Mouse (Mus musculus) spleen, adult 2 months (tissue): ENCODE measurements around the gene Steap2. TPM values are rescaled to one million over a fixed set of nuclear protein-coding genes. Genes with fewer than 3 reads are reported as not detected.

Source experiments
- DNase-seq, 2 experiments: peaks; one replicate each; pipeline versions ENCODE4 v3.0.0 to v3.0.0-alpha.2; 2012 to 2021; ENCODE audit warnings: low spot score in 2 of 2, low read depth in 1 of 2
- H3K27ac ChIP-seq: fragments of 200-500 bp; 2 replicates; pipeline ENCODE4 v1.5.1; 2012; ENCODE audit warnings: low read length, inconsistent platforms; ENCODE audit not compliant: insufficient read depth
- H3K27me3 ChIP-seq: fragments of 200-500 bp; 2 replicates; pipeline ENCODE4 v1.6.1; 2012; ENCODE audit warnings: mild to moderate bottlenecking, moderate library complexity, low read length, inconsistent platforms; ENCODE audit not compliant: control insufficient read depth, insufficient read depth
- H3K36me3 ChIP-seq: fragments of 200-500 bp; 2 replicates; pipeline ENCODE4 v1.6.1; 2012; ENCODE audit warnings: mild to moderate bottlenecking, low read length, inconsistent platforms; ENCODE audit not compliant: control insufficient read depth, insufficient read depth
- H3K4me1 ChIP-seq: fragments of 200-500 bp; 2 replicates; pipeline ENCODE4 v1.6.1; 2011; ENCODE audit warnings: inconsistent platforms; ENCODE audit not compliant: control insufficient read depth, insufficient read depth, insufficient read length
- H3K4me3 ChIP-seq: fragments of 200-500 bp; 2 replicates; pipeline ENCODE4 v1.5.1; 2011; ENCODE audit warnings: mild to moderate bottlenecking, inconsistent platforms; ENCODE audit not compliant: insufficient read depth, insufficient read length; ENCODE audit errors: extremely low read depth
- CTCF ChIP-seq: fragments of 200-500 bp; IDR thresholded peaks from 2 replicates; pipeline ENCODE4 v1.5.1; 2011; ENCODE audit warnings: mild to moderate bottlenecking, inconsistent platforms; ENCODE audit not compliant: insufficient read depth, insufficient read length, insufficient replicate concordance; ENCODE audit errors: extremely low read depth
- POLR2A ChIP-seq: fragments of 200-500 bp; IDR thresholded peaks from 2 replicates; pipeline ENCODE4 v1.6.1; 2011; ENCODE audit warnings: low read depth, low read length, inconsistent platforms
- WGBS: fragments of 180-500 bp; shearing (Covaris S2); methylation state at CpG from one replicate; pipeline ENCODE4 v1.1.7; 2018; 5-methylcytosine and 5-hydroxymethylcytosine counted together
- polyA plus RNA-seq: library from polyadenylated mRNA; depleted of rRNA; stranded (reverse); fragments of >200 nt; gene quantifications from 2 replicates; pipeline ENCODE4 v1.2.3, GENCODE M21; 2012; rRNA removed

Gene Steap2
- polyA plus RNA-seq, 1 experiment = 0.22 TPM

DNA sequence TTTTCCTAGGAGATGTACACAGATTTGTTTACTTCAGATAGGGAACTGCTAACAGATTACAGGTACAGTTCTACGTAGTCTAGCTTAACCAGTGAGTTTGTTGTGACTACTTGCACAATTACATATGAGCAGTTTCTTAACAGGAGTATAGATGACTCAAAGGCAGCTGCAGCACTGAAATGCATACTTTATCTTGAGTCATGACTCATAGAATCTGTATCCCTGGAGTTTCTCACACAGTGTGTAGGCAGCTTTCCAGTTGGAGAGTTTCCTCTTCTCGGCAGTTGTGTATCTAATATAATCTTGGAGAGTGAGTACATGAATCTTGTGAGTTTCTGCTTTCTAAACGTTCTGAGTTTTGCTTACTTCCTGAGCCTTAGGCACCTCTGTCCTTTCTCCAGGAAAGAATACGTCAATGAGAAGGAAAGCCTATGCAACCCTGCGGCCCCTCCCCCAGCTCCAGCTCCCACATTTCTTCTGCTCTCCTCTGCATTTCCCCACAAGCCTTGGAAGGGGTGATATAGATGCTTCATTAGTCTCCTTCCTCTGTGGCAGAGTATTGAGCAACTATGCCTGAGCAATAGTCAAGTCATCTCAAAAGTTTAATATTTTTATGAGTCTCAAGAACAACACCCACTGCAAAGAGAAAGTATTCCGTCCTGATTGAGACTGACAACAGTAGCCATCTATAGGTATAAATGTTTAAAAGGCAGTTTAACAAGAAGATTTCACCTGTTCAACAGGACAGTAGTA is 45.4 kb downstream of the Steap2 start:
- whole genome bisulfite sequencing = 64% methylated on average over 6 of the region's 6 CpGs
- H3K36me3 ChIP-seq = no peaks in the 10 kb centered on the region
- H3K27me3 ChIP-seq = no peaks in the 10 kb centered on the region
- H3K4me1 ChIP-seq = no peaks in the 10 kb centered on the region
- TF ChIP-seq POLR2A (no peak), CTCF (no peak)
- no peak for DNase-seq
- H3K4me3 ChIP-seq = no peak overlapping the region
- no peak overlapping the region for H3K27ac ChIP-seq

- WGBS = 0% methylated on average over 1 of the region's 1 CpGs
- TF ChIP-seq CTCF (no peak), POLR2A (no peak)
- Histone ChIP-seq H3K27me3 (no peaks in the 10 kb centered on the region), H3K27ac (no peak overlapping the region), H3K4me1 (no peaks in the 10 kb centered on the region), H3K4me3 (no peak overlapping the region), H3K36me3 (no peaks in the 10 kb centered on the region)
- DNase-seq = no peak
Measured at GRCm38 (mm10) chr5:5646173-5646572, 48.2 kb downstream of the Steap2 start.

GRCm38 (mm10) chr5:5638496-5638895 is 55.9 kb downstream of the Steap2 start:
- no peaks in the 10 kb centered on the region for H3K36me3 ChIP-seq
- DNase-seq = no peak
- no peaks in the 10 kb centered on the region for H3K4me1 ChIP-seq
- no peaks in the 10 kb centered on the region for H3K27me3 ChIP-seq
- no peak overlapping the region for H3K27ac ChIP-seq
- TF ChIP-seq POLR2A (no peak), CTCF (no peak)
- no peak overlapping the region for H3K4me3 ChIP-seq
- WGBS = 68% methylated on average over 2 of the region's 2 CpGs

GRCm38 (mm10) chr5:5625491-5625890 is 68.9 kb downstream of the Steap2 start:
- Histone ChIP-seq H3K27me3 (no peaks in the 10 kb centered on the region), H3K4me3 (no peak overlapping the region), H3K27ac (no peak overlapping the region), H3K36me3 (no peaks in the 10 kb centered on the region), H3K4me1 (no peaks in the 10 kb centered on the region)
- WGBS = 80% methylated on average over 3 of the region's 3 CpGs
- TF ChIP-seq CTCF (no peak), POLR2A (no peak)
- no peak for DNase-seq

DNA sequence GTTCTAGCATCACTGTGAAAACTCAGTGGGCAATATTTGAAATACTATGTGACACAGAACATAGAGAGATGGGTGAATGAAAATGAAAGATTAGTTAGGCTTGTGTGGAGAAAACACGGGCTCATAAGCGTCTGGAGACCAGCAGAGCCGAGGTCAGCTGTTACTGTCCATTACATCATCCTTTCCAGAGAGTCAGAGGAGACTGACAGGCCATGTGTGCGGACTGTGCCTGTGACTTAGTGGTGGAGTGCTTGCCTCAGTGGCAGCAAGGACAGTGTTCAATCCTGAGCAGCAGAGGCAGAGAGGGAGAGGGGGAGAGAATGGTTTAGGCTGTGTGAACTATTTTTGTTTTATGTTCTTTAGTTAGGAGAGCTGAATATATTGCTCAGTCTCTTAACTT is 76.0 kb downstream of the Steap2 start:
- TF ChIP-seq POLR2A (no peak), CTCF (no peak)

More for the DNA sequence above, 76.0 kb downstream of the Steap2 start:
- no peaks in the 10 kb centered on the region for H3K36me3 ChIP-seq
- no peaks in the 10 kb centered on the region for H3K27me3 ChIP-seq
- H3K4me3 ChIP-seq = no peak overlapping the region
- no peak for DNase-seq
- H3K4me1 ChIP-seq = no peaks in the 10 kb centered on the region
- no peak overlapping the region for H3K27ac ChIP-seq
- 75% methylated on average over 4 of the region's 4 CpGs for WGBS

Other genes starting within 250 kb of the Steap2 start
- not detected in 2 replicates for gene 1700015F17Rik, start 215.4 kb downstream of the Steap2 start, polyA plus RNA-seq
- gene Cldn12, start 179.6 kb downstream of the Steap2 start, polyA plus RNA-seq = 3.1 and 3.3 TPM in 2 replicates
- 1.0 and 1.1 TPM in 2 replicates for gene Gtpbp10, start 135.0 kb downstream of the Steap2 start, polyA plus RNA-seq
- 0.18 and 0.23 TPM in 2 replicates for gene Gm8773, start 120.8 kb downstream of the Steap2 start, polyA plus RNA-seq
- 0.02 and 0.06 TPM in 2 replicates for gene Cfap69, start 30.3 kb downstream of the Steap2 start, polyA plus RNA-seq
- gene Steap1, start 54.7 kb upstream of the Steap2 start, polyA plus RNA-seq = not detected in 2 replicates